Mouse (Mus musculus) lung, postnatal 10 days (tissue): ENCODE measurements at regions not wholly inside any gene's neighbourhood (a gene's known extent, or its start where the extent isn't known, plus 50 kb on each side); places are given as distances from the start of the nearest gene placed in this dataset.
"Not testable (repeated sequence)": the region's sequence is repeated elsewhere in the genome, so short reads cannot be mapped to it uniquely, and the experiment has no call there.

Source experiments
- DNase-seq: peaks from one replicate; pipeline ENCODE4 v3.0.0; 2021

DNA sequence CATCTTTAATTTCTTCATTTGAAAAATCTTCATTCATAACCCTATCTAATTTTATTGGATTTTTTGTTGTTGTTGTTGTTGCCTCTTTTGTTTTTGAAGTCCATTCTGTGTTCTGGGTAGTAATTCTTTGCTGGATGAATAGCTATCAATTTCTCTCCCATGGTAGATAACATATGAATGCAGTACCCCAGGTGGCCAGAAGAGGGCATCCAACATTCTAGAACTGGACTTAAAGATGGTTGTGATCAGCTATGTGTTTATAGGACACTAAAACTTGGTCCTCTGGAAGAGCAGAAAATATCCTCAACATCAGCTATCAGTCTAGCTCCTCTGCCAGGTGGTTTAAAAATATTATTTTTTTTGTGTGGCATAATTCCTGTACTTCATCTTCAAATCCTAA, 73.0 kb downstream of the Prl2c3 start:
- peak; percentile 25 for DNase-seq

GRCm38 (mm10) chr13:12717972-12718546, 81.8 kb downstream of the Prl2c3 start:
- DNase-seq: not testable (repeated sequence)

- no peak for DNase-seq
These were observed 88.2 kb downstream of the Prl2c3 start for GRCm38 (mm10) chr13:12711471-12712273.

GRCm38 (mm10) chr13:12702804-12703612, 96.9 kb downstream of the Prl2c3 start:
- DNase-seq: peak; percentile 47

- DNase-seq: peak; percentile 60
These were observed 97.6 kb downstream of the Prl2c3 start for GRCm38 (mm10) chr13:12702111-12702803.

DNA sequence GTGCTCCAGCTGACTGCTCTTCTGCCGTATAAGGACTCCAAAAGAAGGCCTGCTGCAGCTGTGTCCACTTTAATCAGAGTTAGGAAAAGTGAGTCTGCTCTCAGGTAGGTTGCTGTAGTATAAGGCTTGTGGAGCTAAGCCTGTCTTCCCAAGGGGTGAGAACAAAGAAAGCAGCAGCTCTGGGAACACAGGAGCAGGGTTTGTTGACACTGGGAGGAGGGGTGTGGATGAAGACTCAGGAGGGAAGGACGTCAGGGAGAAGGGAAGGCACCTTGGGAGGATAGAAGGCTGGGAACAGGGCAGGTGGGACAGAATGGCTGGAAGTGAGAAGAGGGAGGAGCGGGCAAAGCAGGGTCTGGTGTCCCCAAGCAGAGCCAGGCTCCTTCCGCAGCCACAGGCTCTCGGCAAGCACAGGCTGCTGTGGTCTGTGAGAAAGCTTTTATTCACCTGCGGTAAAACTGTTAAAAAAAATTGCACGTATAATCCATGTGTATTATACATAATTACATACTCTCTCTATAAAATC, 106.2 kb downstream of the Prl2c3 start:
- DNase-seq: not testable (repeated sequence)

- not testable (repeated sequence) for DNase-seq
These were observed 111.1 kb downstream of the Prl2c3 start for GRCm38 (mm10) chr13:12688778-12689177.

- DNase-seq: not testable (repeated sequence)
These were observed 111.7 kb downstream of the Prl2c3 start for GRCm38 (mm10) chr13:12688149-12688548.

- DNase-seq: not testable (repeated sequence)
These were observed 115.4 kb downstream of the Ero1lb start for GRCm38 (mm10) chr13:12680954-12681571.

GRCm38 (mm10) chr13:12680283-12680953, 114.7 kb downstream of the Ero1lb start:
- peak; percentile 73 for DNase-seq

DNA sequence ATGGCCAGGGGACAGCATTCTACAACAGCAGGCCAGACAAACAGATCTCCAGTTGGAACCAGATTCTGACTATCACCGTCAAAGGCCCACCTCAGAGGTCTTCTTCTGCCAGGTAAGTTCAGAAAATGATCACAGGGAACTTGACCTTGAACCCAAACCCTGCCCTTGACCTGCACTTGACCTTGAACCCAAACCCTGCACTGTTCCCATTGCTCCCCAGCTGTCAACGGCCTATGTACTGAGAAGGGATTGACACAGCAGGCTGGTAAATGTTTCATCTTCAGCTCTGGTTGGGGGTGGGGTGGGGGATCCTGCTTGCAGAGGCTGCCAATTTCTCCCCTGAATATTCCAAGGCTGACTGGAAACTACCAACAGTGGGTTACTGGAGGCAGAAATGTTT, 111.7 kb downstream of the Ero1lb start:
- DNase-seq: no peak

DNA sequence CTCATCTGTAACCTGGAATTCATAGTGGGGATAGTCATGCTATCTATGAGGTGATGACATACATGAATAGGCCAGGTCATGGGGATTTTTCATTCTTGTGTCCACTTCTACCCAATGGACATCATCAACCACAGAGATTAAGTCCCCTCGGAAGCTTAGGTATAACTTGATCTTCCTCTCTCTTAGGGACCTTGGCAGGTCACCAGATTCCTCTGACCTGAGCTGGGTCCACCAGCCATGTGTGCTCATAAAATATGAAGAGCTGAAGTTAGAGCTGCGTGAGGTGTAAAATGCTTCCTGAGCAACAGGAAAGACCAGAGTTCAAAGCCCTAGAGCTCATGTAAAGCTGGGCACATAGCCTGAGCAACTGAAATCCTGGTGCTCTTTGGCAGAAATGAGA, 105.3 kb downstream of the Ero1lb start:
- not testable (repeated sequence) for DNase-seq

DNA sequence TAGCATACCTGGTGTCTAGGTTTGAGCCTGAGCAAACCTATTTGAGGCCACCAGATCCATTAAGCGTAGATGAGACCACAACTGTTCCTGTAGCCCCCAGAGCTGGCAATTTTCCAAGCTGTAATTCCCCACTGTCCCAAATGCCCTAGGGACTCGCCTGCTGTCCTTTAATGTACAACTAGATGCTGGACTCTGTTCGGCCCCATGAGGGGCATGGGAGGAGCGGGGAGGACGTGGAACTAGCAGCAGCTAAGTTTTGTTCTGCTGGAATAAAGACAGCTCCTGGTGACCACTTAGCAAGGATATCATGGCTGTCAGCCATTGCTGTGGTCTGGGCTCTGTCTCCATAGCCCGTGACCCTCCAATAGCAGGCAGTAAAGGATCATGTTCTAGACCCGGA, 103.1 kb downstream of the Ero1lb start:
- DNase-seq: not testable (repeated sequence)

DNA sequence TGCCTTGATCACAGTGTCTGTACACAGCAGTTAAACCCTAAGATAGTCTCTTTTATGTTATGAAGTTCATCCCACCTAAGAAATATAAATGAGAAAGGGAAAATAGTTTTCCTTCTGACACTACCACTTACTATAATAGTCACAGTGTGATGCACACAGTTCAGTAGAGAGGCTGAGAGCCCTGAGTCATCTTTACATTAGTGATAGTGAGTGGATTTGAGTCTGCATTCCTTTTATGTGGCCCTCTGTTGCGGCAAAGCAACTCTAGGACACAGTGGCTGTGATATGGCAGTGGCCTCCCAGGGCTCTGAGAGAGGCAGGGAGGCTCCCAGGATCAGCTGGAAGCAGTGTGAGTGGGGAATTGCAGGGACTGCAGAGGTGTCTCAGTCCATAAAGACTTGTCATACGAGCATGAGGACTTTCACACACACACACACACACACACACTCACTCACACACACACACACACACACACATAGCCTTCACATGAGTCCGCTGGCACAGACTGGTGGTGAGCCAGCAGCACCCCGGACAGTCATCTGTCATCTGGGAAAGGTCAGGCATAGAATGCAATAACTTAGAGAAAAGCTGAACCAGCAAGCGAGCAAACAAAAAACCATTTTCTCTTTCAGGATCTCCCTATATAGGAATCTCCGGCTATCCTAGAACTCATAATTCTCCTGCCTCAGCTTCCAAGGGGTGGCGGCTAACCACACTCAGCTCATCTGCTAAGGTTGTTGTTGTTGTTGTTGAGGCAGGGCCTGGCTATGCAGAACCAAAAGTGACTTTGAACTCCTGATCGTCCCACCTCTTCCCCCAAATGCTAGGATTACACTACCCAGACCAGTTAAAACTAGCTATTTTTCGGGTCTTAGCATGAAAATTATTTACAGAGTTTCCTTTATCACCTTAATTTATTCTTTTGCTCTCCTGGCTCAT, 102.3 kb downstream of the Ero1lb start:
- DNase-seq: not testable (repeated sequence)

- DNase-seq: not testable (repeated sequence)
These were observed 100.4 kb downstream of the Ero1lb start for GRCm38 (mm10) chr13:12666050-12666449.
